Mouse (Mus musculus): ENCODE measurements around the gene Kcnn3.

DNA sequence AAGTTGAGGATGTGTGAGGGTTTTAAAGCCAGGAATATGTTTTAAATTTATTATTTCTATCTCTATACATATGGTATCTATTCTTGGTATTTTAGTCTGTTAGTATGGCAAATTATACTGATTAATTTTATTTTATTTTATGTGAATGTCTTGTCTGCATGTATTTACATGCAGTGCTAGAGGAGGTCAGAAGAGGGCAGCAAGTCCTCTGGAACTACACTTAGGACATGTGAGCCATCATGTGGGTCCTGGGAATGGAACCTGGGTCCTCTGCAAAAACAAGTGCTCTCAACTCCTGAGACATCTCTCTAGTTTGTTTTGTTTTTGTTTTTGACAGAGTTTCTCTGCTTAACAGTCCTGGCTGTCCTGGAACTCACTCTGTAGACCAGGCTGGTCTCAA is 18.5 kb upstream of the Kcnn3 start:
- TF ChIP-seq POLR2A (IDR thresholded peaks at IDR 0.05; ENCODE audit: control insufficient read depth, extremely low read depth, insufficient read depth, low read length, poor library complexity): no peak
- no peak for TF ChIP-seq CTCF (IDR thresholded peaks at IDR 0.05; ENCODE audit: borderline replicate concordance, control insufficient read depth, extremely low read depth, insufficient read depth, low read length, poor library complexity)
